Mouse (Mus musculus): ENCODE measurements at regions not wholly inside any gene's neighbourhood (a gene's known extent, or its start where the extent isn't known, plus 50 kb on each side); places are given as distances from the start of the nearest gene placed in this dataset.

DNA sequence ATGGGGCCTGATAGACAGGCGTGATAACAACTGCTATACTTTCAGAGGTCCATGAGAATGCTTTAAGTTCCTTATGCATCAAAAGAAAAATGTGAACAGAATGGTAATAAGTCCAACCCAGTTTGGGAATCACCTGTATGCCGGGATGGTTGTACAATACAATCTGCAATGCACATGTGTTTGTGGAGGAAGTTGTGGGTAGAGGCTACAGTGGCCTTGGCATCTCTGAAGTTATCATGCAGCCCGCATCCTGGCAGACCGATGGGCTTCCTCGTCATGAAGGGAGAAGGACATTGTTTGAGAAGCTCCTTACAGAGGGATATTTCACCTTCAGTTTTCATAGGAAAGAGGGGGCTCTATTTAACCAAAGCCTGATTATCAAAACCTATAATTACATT lies 281.3 kb upstream of the Sall1 start:
- DNase-seq (ENCODE audit: low read depth): no peak

- no peak for DNase-seq (ENCODE audit: low read depth)
Measured at GRCm38 (mm10) chr8:89324462-89325247, 280.7 kb upstream of the Sall1 start.

- DNase-seq (ENCODE audit: low read depth): no peak
Measured at GRCm38 (mm10) chr8:89317514-89318289, 273.7 kb upstream of the Sall1 start.

DNA sequence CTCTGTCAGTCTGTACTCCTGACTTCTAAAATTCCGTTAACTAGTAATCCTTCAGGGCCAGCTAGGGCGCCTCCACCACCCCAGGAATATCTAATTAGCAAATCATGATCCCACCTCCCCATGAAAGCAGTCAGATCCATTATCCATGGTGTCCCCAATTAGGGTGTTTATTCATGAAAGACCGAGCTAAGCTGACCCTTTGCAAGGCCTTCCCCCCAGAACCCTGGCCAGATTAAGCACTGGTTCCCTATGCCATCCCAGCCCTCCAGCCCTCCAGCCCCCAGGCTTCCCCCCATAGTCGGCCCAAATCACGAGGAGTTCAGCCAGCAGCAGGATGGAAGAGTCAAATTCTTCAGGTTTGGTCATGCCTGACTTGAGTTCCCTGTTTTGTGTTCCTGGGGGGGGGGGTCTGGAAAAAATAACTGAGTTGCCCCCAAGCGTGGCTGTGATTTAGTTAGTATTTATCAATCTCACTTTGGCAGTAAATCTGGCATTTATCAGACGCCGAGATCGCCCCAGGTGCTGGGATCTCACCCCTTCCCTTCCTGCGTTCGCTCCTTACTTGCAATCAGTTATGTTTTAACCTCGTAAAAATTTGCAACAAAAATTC lies 272.7 kb upstream of the Sall1 start:
- DNase-seq (ENCODE audit: low read depth): no peak

GRCm38 (mm10) chr8:89314907-89315306 lies 270.9 kb upstream of the Sall1 start:
- no peak for DNase-seq (ENCODE audit: low read depth)

- no peak for DNase-seq (ENCODE audit: low read depth)
Measured at GRCm38 (mm10) chr8:89310696-89311214, 266.8 kb upstream of the Sall1 start.

GRCm38 (mm10) chr8:89309591-89309990 lies 265.6 kb upstream of the Sall1 start:
- no peak for DNase-seq (ENCODE audit: low read depth)

- DNase-seq (ENCODE audit: low read depth): no peak
Measured at GRCm38 (mm10) chr8:89308950-89309349, 265.0 kb upstream of the Sall1 start.

DNA sequence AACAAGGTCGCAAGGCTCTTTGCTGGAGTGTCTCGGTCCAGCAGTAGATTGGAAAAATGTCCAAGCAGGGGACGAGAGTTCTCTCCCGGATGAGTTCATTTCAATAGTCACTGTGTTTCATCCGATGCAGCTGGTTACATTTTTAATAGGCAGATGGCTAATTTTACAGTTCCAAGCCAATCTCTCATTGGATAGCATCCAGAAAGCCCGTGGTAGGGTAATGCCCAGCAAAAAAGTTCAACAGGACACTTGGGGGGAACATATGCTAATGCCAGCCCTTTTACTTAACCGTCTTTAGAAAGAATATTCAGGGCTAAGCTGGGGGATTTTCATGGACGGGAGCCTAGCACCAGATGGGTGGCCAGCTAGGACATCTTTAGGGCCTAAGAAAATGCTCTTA lies 264.6 kb upstream of the Sall1 start:
- DNase-seq (ENCODE audit: low read depth): no peak

DNA sequence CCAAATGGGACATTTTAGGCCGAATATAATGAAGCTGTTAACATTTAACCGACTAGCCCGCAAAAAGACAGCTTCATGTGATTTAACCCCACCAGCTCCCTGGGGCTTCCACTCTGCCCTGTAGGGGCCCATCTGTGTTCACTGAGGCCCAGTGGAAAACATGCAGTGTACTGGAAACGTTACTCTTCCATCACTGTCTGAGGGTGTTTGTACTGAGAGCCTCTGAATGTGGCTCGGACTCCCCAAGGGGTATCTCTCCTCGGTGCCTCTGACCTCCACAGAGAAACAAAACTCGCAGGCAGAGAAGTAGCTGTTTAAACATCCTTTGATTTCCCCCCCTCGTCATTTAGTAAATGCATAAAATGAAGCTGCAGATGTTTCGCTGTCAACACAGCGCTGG lies 263.6 kb upstream of the Sall1 start:
- DNase-seq (ENCODE audit: low read depth): no peak

GRCm38 (mm10) chr8:89307085-89307484 lies 263.1 kb upstream of the Sall1 start:
- DNase-seq (ENCODE audit: low read depth): no peak

DNA sequence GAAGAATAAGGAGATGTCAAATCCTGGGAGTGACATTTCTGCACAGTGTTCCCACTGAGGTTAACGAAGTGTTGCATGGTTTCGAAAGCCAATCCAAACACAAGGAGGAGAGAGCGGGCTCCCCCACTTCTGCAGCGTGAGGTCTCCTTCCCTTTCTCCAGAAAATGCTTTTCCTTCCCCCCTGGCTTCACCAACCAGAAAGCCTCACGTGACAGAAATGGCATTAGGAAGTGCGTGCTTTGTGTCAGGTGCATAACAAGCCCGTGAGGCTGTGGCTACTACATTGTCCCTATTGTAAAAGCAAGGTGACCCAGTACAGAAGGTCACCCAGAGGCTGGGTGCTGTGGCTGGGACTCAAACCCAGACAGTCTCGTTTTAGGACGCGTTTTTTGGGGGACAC lies 260.2 kb upstream of the Sall1 start:
- no peak for DNase-seq (ENCODE audit: low read depth)

DNA sequence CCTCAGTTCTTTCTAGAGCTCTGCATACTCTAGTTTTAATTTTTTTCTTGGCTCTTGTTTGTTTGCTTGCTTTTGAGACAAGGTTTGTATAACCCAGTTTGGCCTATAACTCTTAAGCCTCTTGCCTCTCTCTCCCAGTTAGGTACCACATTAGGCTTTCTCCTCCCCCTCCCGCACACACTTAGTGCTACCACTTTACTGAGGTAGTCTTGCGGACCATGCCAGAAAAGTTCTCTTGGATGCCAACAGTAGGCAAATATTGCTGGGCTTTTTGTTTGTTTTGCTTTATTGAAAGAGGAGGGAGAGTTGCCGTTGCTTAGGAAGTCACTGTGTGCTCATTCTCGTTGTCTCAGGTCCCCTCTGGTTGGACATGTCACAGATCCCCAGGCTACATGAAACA lies 259.4 kb upstream of the Sall1 start:
- no peak for DNase-seq (ENCODE audit: low read depth)

- no peak for DNase-seq (ENCODE audit: low read depth)
Measured at GRCm38 (mm10) chr8:89299637-89300036, 255.7 kb upstream of the Sall1 start.

GRCm38 (mm10) chr8:89295686-89296085 lies 251.7 kb upstream of the Sall1 start:
- DNase-seq (ENCODE audit: low read depth): no peak

DNA sequence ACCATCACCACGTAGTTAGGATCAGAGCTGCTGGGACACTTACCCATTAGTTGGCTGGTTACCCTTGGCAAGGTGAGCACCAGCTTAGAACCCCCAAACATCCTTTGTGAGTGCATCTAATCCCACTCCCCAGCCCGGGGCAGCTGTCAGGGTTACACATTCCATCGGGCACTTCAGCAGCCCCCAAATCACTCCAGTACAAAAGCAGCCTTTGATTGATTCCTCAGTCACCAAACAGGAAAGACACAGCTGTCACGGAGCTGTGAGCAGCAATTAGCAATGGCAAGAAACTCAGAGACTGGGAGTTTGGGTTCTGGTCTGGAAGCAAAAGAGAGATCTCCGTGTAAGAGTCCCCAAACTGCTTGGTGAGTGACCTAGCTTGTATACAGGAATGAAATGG lies 245.1 kb upstream of the Sall1 start:
- no peak for DNase-seq (ENCODE audit: low read depth)

DNA sequence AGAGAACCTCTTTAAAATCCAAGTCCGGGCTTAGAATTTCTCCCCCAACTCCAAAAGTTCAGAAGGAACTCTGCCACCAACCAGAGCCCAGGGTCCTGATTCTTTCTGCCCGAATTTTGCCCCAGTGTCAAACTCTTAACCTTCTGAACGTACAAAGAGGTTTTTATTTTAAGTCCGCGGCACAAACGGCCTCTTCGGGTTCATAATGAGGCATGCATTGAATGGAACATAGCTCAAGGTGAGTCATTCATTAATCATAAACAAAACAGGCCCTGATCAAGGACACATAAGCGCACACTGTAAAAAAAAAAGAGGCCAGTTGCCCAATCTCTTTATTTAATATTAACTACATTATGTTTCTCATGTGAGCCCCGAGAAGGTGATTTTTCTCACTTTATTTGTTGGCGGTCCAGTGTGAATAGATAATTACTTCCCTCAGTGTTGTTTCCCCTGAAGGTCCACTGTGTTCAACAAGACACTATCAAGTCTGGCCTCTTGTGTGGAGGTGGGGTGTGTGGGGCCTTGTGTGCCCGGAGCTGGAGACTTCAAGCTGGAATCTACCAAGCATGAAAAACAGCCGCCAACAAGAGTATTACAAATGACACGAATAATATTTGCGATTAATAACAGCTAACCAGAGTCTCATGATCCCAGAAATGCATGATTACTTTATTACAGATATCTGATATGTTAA lies 241.1 kb upstream of the Sall1 start:
- no peak for DNase-seq (ENCODE audit: low read depth)

DNA sequence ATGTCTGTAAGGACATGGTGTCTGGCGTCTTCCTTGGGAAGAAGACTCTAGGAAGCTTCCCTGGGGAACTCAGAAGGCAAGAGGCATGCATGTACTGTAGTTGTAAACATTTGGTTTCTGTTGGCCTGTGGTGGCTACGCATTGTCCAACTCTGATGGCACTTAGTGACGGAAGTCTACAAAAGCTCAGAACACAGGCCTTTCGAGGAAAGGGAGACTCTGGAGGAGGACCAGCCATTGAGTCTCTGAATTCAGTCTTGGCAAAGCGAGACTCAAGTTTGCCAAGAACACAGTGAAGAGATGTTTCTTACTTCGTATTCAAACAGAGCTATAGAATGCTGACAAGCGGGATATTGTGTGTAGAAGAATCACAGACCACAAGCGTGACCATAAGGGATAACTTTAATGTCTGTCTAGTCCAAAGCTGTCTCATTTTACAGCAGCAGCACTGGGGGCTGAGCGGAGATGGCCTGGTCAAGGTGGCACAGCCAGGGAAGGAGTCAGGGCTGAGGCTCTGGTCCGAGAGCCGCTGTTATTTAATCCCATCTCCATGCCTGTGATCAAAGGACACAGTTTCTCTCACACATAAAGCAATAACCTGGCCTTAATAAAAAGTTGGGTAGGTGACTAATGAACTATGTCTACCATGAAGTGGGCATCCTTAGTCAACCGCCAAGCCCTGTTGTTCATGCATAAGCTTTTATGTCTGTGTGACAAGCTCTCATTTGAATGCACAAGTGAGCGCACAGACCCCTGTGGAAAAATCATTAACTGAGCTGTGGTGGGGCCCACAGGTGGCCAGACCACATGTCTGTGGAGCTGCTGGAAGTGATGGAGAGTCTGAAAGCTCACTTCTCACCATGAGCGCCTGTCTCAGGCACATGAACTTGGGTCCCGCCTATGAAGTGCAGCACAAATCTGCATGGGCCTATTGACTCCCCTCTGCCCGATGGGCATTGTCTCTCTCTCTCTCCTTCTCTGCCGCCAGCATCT lies 239.4 kb upstream of the Sall1 start:
- DNase-seq (ENCODE audit: low read depth): no peak

DNA sequence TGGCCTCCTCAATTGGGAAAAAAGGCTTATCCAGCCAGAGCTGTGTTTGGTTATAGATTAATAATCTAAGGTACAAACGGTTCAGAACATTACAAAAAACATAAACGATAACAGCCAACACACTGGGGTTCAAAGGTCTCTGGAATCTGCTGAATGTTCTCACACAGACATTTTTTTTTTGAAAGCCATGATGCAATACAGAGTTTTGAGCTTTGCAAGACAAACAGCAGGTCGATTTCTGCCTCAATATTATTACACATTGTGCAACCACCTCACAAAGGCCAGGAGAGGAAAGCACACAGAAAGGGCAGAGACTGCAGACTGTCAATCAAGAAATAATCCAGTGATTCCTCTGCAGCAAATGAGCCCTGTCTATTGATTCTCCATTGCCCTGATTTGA lies 235.9 kb upstream of the Sall1 start:
- no peak for DNase-seq (ENCODE audit: low read depth)

GRCm38 (mm10) chr8:89279142-89279541 lies 235.2 kb upstream of the Sall1 start:
- DNase-seq (ENCODE audit: low read depth): no peak

DNA sequence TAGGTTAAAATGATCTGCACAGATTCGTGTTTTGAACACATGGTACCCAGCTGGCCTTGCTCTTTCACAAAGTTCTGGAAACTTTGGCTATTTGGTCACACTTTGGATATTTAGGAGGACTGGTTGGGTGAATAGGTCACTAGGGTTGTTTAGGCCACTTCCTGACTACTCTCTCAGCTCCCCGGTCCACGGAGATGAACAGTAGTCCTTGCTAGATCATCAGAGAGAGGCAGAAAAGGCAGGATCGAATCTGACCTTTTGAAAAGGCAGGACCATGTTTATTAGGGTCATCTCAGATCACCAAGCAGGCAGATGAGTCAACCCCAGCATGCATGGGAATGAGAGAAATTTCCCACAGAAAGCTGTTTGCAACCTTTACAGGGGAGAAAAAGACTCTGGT lies 229.3 kb upstream of the Sall1 start:
- DNase-seq (ENCODE audit: low read depth): no peak

Measured in naive thymus-derived CD4-positive, alpha-beta T cell, adult 2 months (primary cell).